Mouse (Mus musculus) embryonic fibroblast, embryonic 13.5 days (primary cell): Measurements from ENCODE around the gene Hhipl1.

Experiments
- CTCF ChIP-seq: IDR thresholded peaks from 2 replicates; pipeline ENCODE4 v1.5.1; 2011; ENCODE audit warnings: mild to moderate bottlenecking, control low read depth, low read length, moderate library complexity, borderline replicate concordance; ENCODE audit not compliant: insufficient read depth
- POLR2A ChIP-seq: IDR thresholded peaks from 2 replicates; pipeline ENCODE4 v1.6.1; 2011; ENCODE audit warnings: low read depth, mild to moderate bottlenecking, control low read depth, low read length, moderate library complexity

GRCm38 (mm10) chr12:108267653-108268052 lies 38.4 kb upstream of the Hhipl1 start:
- TF ChIP-seq CTCF (no peak), POLR2A (no peak)
